Mouse (Mus musculus) C2C12 (cell line): ENCODE data around the gene Cep95.

ENCODE experiments used
- CEBPB ChIP-seq: IDR thresholded peaks from one replicate; pipeline ENCODE4 v1.6.1; 2011; ENCODE audit warnings: low read depth, mild to moderate bottlenecking, control low read depth, moderate library complexity
- CTCF ChIP-seq: IDR thresholded peaks from one replicate; pipeline ENCODE4 v1.5.1; 2011; ENCODE audit not compliant: control insufficient read depth, insufficient read depth, insufficient read length
- MAX ChIP-seq: IDR thresholded peaks from one replicate; pipeline ENCODE4 v1.6.1; 2011; ENCODE audit warnings: mild to moderate bottlenecking, control low read depth
- MYOD1 ChIP-seq: IDR thresholded peaks from one replicate; pipeline ENCODE4 v1.6.1; 2011; ENCODE audit warnings: low read depth; ENCODE audit not compliant: control insufficient read depth, insufficient read length
- MYOG ChIP-seq: IDR thresholded peaks from one replicate; pipeline ENCODE4 v1.6.1; 2011; ENCODE audit not compliant: control insufficient read depth, insufficient read length; ENCODE audit errors: extremely low read depth
- USF1 ChIP-seq: IDR thresholded peaks from one replicate; pipeline ENCODE4 v1.6.1; 2011; ENCODE audit warnings: low read depth, mild to moderate bottlenecking, control low read depth, moderate library complexity

GRCm38 (mm10) chr11:106828079-106828478 is 39.0 kb downstream of the Cep95 start:
- TF ChIP-seq CTCF (no peak), MYOG (no peak), MAX (no peak), MYOD1 (no peak), USF1 (no peak), CEBPB (no peak)
